Mouse (Mus musculus) bone marrow macrophage, adult 2 months (primary cell): ENCODE results near the gene Ypel2.

Experiments used
- CTCF ChIP-seq: IDR thresholded peaks from 2 replicates; pipeline ENCODE4 v1.5.1; 2012; ENCODE audit warnings: low read depth, mild to moderate bottlenecking, low read length, moderate library complexity
- POLR2A ChIP-seq: IDR thresholded peaks from 2 replicates; pipeline ENCODE4 v1.6.1; 2012; ENCODE audit warnings: mild to moderate bottlenecking, low read depth, low read length, borderline replicate concordance

DNA sequence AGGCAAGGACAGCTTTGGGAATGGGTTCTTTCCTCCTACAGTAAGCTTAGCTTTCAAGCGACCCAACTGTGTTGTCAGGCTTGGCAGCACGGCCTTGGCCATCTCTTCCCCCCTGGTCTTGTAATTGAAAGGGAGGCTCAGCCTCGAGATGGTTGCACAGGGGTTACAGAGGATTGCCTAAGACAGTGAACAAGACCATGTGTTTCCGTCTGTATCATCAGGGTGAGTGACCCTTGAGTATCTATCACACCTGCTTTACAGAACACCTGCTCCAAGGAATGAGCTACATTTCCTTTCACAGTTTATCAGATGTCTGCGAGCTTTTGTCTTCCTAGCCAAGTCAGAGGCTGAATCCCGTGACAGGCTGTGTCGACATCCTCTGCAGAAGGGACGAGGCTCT, 48.4 kb downstream of the Ypel2 start:
- no peak for TF ChIP-seq CTCF
- TF ChIP-seq POLR2A = no peak
